Mouse (Mus musculus): Measurements from ENCODE around the gene Mpped1. TPM values are rescaled to one million over a fixed set of nuclear protein-coding genes. Genes with fewer than 3 reads are reported as not detected.

Mpped1 gene
- polyA plus RNA-seq, 1 experiment from 2014 or later = 1.1 TPM

DNA sequence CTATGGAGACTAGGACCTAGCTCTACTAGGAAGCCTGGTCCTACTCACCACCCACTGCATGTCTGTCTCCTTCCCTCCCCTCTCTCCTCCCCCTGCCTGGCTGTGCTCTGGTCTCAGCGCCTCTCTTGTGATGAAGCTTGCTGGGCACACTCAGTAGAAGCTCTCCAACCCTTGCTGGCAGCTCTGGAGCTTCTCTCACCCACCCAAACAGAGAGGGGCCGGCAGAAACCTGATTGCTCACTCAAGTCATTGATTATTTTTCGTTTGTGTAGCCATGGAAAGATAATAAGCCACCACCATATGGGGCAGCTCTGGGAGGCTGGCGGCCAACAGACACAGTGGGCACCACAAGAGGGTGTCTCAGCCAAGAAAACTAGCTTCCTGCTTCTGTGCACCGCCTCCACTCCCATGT lies 74.1 kb downstream of the Mpped1 start:
- H3K36me3 ChIP-seq = no peaks in the 10 kb centered on the region
- H3K27me3 ChIP-seq (replicated peaks) = no peaks in the 10 kb centered on the region
- no peak overlapping the region for H3K4me3 ChIP-seq (replicated peaks)
- no peaks in the 10 kb centered on the region for H3K9me3 ChIP-seq
- ATAC-seq (ENCODE audit: insufficient read depth, low FRiP score, low read depth) = no peak
- H3K9ac ChIP-seq = no peak overlapping the region
- H3K4me1 ChIP-seq = no peaks in the 10 kb centered on the region
- WGBS = 56% methylated on average over 5 of the region's 5 CpGs
- H3K4me2 ChIP-seq = no peak overlapping the region
- no peak overlapping the region for H3K27ac ChIP-seq

DNA sequence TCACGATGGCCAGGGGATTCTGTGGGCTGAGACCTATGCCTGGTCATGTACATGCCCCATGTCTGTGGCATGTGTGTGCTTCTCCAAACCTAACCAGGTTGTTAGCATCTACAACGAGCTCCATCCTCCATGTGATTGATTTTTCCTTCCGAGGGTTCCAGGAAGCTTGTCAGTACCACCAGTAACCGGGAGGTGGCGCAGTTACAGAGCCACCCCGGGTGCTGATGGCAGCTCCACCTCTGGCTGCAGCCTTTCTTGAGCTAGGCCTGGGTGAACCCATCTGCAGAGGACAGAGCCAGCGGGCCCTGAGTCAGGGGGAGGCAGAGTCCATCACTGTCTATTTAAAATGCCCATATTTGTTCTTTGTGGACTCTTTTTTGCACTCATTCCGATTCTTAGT lies 77.9 kb downstream of the Mpped1 start:
- Histone ChIP-seq H3K4me3 (replicated peaks) (no peak overlapping the region), H3K4me1 (no peaks in the 10 kb centered on the region), H3K9me3 (no peaks in the 10 kb centered on the region), H3K36me3 (no peaks in the 10 kb centered on the region), H3K9ac (no peak overlapping the region), H3K27ac (no peak overlapping the region), H3K27me3 (replicated peaks) (no peaks in the 10 kb centered on the region), H3K4me2 (no peak overlapping the region)
- no peak for ATAC-seq (ENCODE audit: insufficient read depth, low FRiP score, low read depth)
- 15% methylated on average over 8 of the region's 8 CpGs for WGBS

DNA sequence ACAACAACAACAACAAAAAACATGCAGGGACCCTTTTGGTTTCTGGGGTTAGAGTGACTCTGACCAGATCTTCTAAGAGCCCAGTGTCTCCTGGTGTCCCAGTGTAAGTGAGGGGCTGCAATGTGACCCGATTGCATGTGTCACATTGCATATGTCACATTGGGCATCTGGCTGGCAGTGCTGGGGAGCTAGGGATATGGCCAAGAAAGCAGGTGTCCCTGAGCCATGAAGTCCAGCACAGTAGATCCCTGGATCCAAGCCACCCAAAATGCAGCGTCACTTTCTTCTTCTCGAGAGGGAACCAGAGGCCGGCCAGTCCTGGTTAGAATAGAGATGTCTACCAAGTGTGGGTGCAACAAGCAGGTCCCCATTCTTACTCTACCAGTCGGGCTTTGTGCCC lies 86.4 kb downstream of the Mpped1 start:
- no peak overlapping the region for H3K4me2 ChIP-seq
- H3K27me3 ChIP-seq (replicated peaks) = no peaks in the 10 kb centered on the region
- no peak overlapping the region for H3K27ac ChIP-seq
- no peak overlapping the region for H3K9ac ChIP-seq
- 80% methylated on average over 5 of the region's 5 CpGs for WGBS
- H3K4me3 ChIP-seq (replicated peaks) = no peak overlapping the region
- H3K9me3 ChIP-seq = no peaks in the 10 kb centered on the region
- H3K4me1 ChIP-seq = no peaks in the 10 kb centered on the region
- no peak for ATAC-seq (ENCODE audit: insufficient read depth, low FRiP score, low read depth)
- H3K36me3 ChIP-seq = no peaks in the 10 kb centered on the region

DNA sequence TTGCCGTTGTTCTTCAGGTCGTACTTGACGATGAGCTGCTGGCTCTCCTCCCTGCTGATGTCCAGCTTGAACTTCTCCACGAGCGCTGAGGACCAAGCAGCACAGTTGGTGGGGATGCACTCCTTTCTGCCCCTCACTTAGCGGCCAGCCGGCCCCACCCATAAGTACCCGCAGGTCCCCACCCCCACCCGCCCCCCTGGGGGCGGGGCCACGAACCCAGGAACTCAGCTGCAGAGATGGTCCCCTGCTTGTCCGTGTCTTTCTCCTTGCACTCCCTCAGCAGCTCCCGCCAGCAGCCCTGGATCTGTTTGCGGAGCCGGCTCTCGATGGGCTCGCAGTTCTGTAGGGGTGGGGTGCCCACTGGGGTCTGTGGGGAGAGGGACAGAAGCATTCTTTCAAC lies 91.7 kb downstream of the Mpped1 start:
- peak overlapping the region; percentile 30 for H3K4me2 ChIP-seq
- ATAC-seq (ENCODE audit: insufficient read depth, low FRiP score, low read depth) = no peak
- peaks cover 5% of the 10 kb centered on the region; the same call in 1 of the 2 replicates for H3K4me1 ChIP-seq
- no peak overlapping the region for H3K9ac ChIP-seq
- H3K27me3 ChIP-seq (replicated peaks) = no peaks in the 10 kb centered on the region
- H3K36me3 ChIP-seq = no peaks in the 10 kb centered on the region
- H3K9me3 ChIP-seq = no peaks in the 10 kb centered on the region
- no peak overlapping the region for H3K4me3 ChIP-seq (replicated peaks)
- no peak overlapping the region for H3K27ac ChIP-seq
- WGBS = 8% methylated on average over 17 of the region's 17 CpGs

DNA sequence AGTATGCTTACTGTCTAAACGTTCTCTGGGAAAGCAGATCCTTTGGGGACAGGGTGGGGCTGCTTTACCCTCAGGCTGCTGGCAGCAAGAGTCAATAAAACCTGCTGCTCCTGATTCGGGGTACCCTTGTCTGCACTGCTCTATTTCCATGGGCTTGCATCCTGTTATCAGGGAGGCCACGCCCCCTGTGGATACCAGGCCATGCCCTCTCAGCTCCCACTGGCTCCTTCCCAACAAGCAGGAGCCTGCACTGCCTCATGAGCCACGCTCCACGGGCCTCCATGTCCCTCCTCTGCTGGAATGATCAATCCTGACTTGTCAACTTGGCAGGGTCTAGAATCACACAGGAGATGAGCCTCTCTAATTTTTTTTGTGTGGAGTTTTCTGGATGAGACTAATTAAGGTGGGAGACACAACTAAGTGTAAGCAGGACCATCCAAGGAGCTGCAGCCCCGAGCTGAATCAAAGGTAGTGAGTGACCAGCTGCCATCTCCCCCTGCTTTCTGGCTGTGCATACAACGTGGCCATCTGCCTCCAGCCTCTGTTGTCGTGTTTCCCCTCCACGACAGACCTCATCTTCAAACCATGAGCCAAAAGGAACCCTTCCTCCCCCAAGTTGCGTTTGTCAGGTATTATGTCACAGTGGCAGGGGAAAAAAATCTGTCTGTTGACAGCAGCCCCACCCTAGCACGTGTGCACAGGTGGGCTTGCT lies 98.0 kb downstream of the Mpped1 start:
- H3K27me3 ChIP-seq (replicated peaks) = no peaks in the 10 kb centered on the region
- no peak overlapping the region for H3K4me2 ChIP-seq
- H3K36me3 ChIP-seq = no peaks in the 10 kb centered on the region
- H3K4me3 ChIP-seq (replicated peaks) = no peak overlapping the region
- no peak overlapping the region for H3K27ac ChIP-seq
- no peak overlapping the region for H3K9ac ChIP-seq
- no peak for ATAC-seq (ENCODE audit: insufficient read depth, low FRiP score, low read depth)
- H3K4me1 ChIP-seq = no peaks in the 10 kb centered on the region
- H3K9me3 ChIP-seq = no peaks in the 10 kb centered on the region
- 37% methylated on average over 11 of the region's 11 CpGs for WGBS

DNA sequence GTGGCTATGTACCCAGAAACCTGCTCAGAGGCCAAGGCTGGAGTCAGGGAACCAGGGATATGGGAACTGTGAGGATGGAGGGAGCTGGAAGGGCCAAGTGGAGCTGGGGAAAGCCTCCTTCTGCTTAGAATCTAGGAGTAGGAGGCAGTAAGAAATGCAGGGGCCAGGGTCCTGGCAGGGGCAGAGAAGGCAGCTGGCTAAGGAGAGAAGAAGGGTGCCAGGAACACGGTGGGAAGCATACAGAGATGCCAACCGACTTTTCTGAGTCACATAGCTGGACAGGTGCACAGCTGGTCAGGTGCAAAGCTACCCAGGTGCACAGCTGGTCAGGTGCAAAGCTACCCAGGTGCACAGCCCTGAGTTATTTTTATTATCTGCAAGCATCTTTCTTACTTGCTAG lies 98.6 kb downstream of the Mpped1 start:
- H3K9ac ChIP-seq = no peak overlapping the region
- no peaks in the 10 kb centered on the region for H3K9me3 ChIP-seq
- no peaks in the 10 kb centered on the region for H3K36me3 ChIP-seq
- no peak overlapping the region for H3K4me3 ChIP-seq (replicated peaks)
- 76% methylated on average over 2 of the region's 2 CpGs for WGBS
- H3K27ac ChIP-seq = no peak overlapping the region
- no peaks in the 10 kb centered on the region for H3K4me1 ChIP-seq
- H3K4me2 ChIP-seq = no peak overlapping the region
- H3K27me3 ChIP-seq (replicated peaks) = no peaks in the 10 kb centered on the region
- ATAC-seq (ENCODE audit: insufficient read depth, low FRiP score, low read depth) = no peak

DNA sequence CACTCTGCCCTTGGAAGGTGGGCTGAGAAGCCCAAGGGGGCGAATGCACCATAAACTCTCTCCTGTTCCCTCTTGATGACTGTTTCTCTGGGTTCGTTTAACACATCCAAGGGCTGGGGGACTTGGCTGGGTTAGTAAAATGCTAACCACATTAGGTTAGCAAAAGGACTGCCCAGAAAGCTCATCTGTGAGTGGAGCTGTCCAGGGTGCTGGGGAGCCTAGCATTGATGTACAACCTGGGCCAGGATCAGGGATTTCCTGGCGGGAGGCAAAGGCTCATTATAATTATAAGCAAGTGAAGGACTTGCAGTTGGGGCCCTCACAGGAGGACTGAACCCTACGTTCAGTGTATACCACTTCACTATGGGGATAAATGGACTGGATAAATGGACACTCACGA lies 100.6 kb downstream of the Mpped1 start:
- WGBS = 18% methylated on average over 5 of the region's 5 CpGs
- no peak for ATAC-seq (ENCODE audit: insufficient read depth, low FRiP score, low read depth)
- no peaks in the 10 kb centered on the region for H3K9me3 ChIP-seq
- H3K27me3 ChIP-seq (replicated peaks) = no peaks in the 10 kb centered on the region
- H3K4me2 ChIP-seq = no peak overlapping the region
- no peaks in the 10 kb centered on the region for H3K4me1 ChIP-seq
- H3K36me3 ChIP-seq = no peaks in the 10 kb centered on the region
- no peak overlapping the region for H3K4me3 ChIP-seq (replicated peaks)
- no peak overlapping the region for H3K9ac ChIP-seq
- no peak overlapping the region for H3K27ac ChIP-seq

DNA sequence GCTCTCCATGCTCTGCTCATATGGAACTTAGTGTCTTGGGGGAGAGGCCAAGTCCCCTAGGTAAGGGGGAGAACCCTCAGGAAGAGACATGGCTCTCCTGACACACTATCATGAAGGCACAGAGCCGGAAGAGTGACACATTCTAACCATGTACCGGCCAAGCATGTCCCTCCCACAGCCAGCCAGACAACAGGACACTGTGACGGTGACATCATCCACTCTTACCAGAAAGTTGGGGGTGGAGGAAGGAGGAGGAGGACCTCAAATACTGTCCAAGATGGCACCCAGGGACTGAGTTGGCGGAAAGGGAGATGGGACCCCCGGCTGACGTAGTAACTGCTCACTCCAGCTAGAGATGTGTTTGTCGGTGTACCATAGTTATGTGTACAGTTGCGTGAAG lies 104.6 kb downstream of the Mpped1 start:
- no peaks in the 10 kb centered on the region for H3K27me3 ChIP-seq (replicated peaks)
- no peak overlapping the region for H3K4me2 ChIP-seq
- H3K4me3 ChIP-seq (replicated peaks) = no peak overlapping the region
- no peaks in the 10 kb centered on the region for H3K9me3 ChIP-seq
- no peak for ATAC-seq (ENCODE audit: insufficient read depth, low FRiP score, low read depth)
- no peak overlapping the region for H3K27ac ChIP-seq
- no peak overlapping the region for H3K9ac ChIP-seq
- no peaks in the 10 kb centered on the region for H3K4me1 ChIP-seq
- no peaks in the 10 kb centered on the region for H3K36me3 ChIP-seq
- WGBS = 87% methylated on average over 8 of the region's 8 CpGs

DNA sequence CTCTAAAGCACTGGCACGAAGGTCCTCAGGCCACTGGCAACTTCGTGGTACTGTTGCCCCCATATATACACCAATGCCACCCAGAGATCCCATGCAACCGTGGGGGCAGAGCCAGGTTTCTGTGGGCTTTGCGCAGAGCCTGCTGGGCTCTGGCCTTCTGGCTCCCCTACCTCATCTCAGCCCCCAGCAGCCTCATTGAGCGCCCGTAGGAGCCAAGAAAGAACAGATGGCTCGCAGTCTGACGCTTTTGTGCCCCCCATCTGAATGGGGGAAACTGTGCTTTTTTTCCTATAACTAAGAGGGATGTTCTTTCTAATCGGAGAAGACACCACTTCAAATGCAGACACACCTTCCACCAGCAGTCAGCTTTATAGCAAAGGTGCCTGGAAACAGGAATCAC lies 105.0 kb downstream of the Mpped1 start:
- H3K4me1 ChIP-seq = no peaks in the 10 kb centered on the region
- H3K36me3 ChIP-seq = no peaks in the 10 kb centered on the region
- no peaks in the 10 kb centered on the region for H3K27me3 ChIP-seq (replicated peaks)
- no peaks in the 10 kb centered on the region for H3K9me3 ChIP-seq
- H3K4me2 ChIP-seq = no peak overlapping the region
- H3K4me3 ChIP-seq (replicated peaks) = no peak overlapping the region
- WGBS = 80% methylated on average over 9 of the region's 9 CpGs
- no peak overlapping the region for H3K27ac ChIP-seq
- no peak overlapping the region for H3K9ac ChIP-seq
- no peak for ATAC-seq (ENCODE audit: insufficient read depth, low FRiP score, low read depth)

DNA sequence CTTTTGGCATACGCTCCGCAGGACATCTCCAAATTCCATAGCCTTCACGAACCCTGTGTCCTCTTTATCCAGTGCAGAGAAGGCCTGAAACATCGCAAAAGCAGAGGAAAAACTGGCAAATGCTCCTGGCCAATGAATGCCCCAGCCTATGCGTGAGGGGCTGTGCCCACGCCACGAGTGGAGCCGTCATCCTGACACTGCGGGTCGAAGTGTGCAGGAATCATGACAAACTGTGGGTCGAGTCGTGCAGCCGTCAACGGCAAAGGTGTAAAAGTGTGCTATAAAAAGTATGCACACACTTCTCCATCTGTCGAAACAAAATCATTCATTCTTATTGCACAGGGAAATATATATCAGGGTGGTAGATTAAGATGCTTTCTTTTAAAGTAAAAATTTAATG lies 113.6 kb downstream of the Mpped1 start:
- no peak for ATAC-seq (ENCODE audit: insufficient read depth, low FRiP score, low read depth)
- WGBS = 84% methylated on average over 15 of the region's 15 CpGs
- Histone ChIP-seq H3K4me3 (replicated peaks) (no peak overlapping the region), H3K4me1 (no peaks in the 10 kb centered on the region), H3K4me2 (no peak overlapping the region), H3K27me3 (replicated peaks) (no peaks in the 10 kb centered on the region), H3K27ac (no peak overlapping the region), H3K36me3 (no peaks in the 10 kb centered on the region), H3K9ac (no peak overlapping the region), H3K9me3 (no peaks in the 10 kb centered on the region)

DNA sequence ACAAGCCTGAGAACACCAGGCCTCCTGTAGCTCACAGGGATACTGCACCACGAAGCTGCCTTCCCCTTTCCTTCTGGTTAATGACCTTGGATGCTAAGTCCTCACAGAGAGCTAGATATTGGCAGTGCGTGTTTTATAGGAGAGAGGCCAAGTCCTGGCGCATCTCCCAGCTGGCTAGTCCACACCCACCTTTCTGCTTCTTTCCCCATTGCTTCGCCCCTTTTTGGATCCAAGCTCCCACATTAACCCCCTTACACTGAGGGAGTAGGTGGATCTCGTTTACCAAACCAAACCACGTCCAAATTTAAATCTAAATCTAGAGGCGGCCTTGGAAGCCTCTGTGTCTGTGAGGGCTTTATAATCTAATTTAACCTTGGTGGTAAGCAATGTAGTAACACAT lies 115.0 kb downstream of the Mpped1 start:
- no peak overlapping the region for H3K4me2 ChIP-seq
- ATAC-seq (ENCODE audit: insufficient read depth, low FRiP score, low read depth) = no peak

DNA sequence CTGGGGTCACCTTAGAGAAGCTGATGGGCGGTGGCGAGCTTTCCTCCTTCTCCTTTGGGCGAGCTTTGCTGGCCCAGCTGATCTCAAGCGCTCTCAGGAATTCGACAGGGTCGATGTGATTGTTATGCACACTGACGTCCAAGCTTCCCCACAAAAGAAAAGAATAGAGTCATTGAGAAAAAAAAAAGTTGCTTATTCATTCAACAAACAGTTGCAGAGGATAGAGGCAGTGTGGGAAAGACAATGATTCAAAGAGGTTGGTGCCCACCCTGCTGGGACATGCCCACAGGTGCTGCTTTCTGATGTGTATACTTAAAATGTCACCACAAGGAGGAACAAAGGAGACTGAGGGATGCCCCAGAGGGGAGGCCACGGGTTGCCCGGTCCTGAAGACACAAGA lies 116.7 kb downstream of the Mpped1 start:
- no peak for ATAC-seq (ENCODE audit: insufficient read depth, low FRiP score, low read depth)
- H3K9ac ChIP-seq = no peak overlapping the region
- no peak overlapping the region for H3K4me2 ChIP-seq
- no peaks in the 10 kb centered on the region for H3K9me3 ChIP-seq
- H3K36me3 ChIP-seq = no peaks in the 10 kb centered on the region
- WGBS = 41% methylated on average over 9 of the region's 9 CpGs
- H3K27ac ChIP-seq = no peak overlapping the region
- H3K4me1 ChIP-seq = no peaks in the 10 kb centered on the region
- no peak overlapping the region for H3K4me3 ChIP-seq (replicated peaks)
- H3K27me3 ChIP-seq (replicated peaks) = no peaks in the 10 kb centered on the region

More for the DNA sequence above, 115.0 kb downstream of the Mpped1 start:
- Histone ChIP-seq H3K9me3 (no peaks in the 10 kb centered on the region), H3K27me3 (replicated peaks) (no peaks in the 10 kb centered on the region), H3K4me1 (no peaks in the 10 kb centered on the region), H3K9ac (no peak overlapping the region), H3K4me3 (replicated peaks) (no peak overlapping the region), H3K27ac (no peak overlapping the region), H3K36me3 (no peaks in the 10 kb centered on the region)
- 72% methylated on average over 7 of the region's 7 CpGs for WGBS

DNA sequence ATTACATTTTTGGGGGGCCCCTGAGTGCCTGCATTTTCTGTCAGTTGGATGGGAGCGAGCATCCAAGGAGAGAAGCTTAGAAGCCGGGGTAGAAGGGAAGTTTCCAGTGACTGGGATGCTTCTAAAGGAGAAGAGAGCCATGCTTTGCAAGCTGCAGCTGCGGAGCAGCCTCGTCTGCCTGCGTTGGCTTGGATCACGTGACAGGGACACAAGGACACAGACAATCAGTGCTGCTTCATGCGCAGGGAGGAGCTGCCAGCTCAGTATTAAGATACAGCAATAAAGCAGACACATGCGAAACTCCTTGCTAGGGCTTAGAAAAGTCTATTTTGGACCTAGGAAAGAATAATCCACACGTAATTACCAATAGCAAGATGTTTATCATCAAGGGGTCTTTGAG lies 118.0 kb downstream of the Mpped1 start:
- H3K4me3 ChIP-seq (replicated peaks) = no peak overlapping the region
- no peaks in the 10 kb centered on the region for H3K9me3 ChIP-seq
- H3K27me3 ChIP-seq (replicated peaks) = no peaks in the 10 kb centered on the region
- no peak overlapping the region for H3K4me2 ChIP-seq
- H3K36me3 ChIP-seq = no peaks in the 10 kb centered on the region
- WGBS = 49% methylated on average over 9 of the region's 9 CpGs
- H3K9ac ChIP-seq = no peak overlapping the region
- H3K27ac ChIP-seq = no peak overlapping the region
- H3K4me1 ChIP-seq = no peaks in the 10 kb centered on the region
- no peak for ATAC-seq (ENCODE audit: insufficient read depth, low FRiP score, low read depth)

All from stomach, embryonic 15.5 days (tissue).